Mouse (Mus musculus): ENCODE measurements at regions not wholly inside any gene's neighbourhood (a gene's known extent, or its start where the extent isn't known, plus 50 kb on each side); places are given as distances from the start of the nearest gene placed in this dataset.

GRCm38 (mm10) chr15:51592511-51593498 lies 2291.9 kb upstream of the Gm7489 start:
- in situ Hi-C loops (cut with MboI; ENCODE audit: low pct_unique_long_range_greater_than_20kb in 1 of 2, low sequenced_read_pairs in 2 of 2, unreplicated experiment in 1 of 2) = no loop called here

- in situ Hi-C loops (cut with MboI; ENCODE audit: low pct_unique_long_range_greater_than_20kb in 1 of 2, low sequenced_read_pairs in 2 of 2, unreplicated experiment in 1 of 2) = no loop called here
These were observed 2290.6 kb upstream of the Gm7489 start for GRCm38 (mm10) chr15:51594060-51594459.

DNA sequence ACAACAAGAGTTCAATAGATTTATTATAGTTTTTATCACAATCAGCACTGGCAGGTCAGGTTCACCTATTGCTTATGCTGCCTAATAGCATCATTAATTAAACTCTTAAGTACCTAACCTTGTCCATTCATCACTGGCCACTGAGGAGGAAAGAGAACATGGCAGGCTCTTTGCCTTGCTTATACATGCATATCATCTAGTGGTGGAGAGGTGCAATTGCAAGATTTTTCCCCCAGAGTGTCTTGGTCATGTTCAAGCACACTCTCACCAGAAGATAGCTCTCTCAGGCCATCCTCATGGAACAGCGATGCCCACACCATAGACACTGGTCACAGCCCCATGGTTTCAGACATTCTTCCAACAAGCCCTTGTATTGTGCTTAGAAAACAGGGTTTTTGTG lies 2289.1 kb upstream of the Gm7489 start:
- in situ Hi-C loops (cut with MboI; ENCODE audit: low pct_unique_long_range_greater_than_20kb in 1 of 2, low sequenced_read_pairs in 2 of 2, unreplicated experiment in 1 of 2) = no loop called here

- in situ Hi-C loops (cut with MboI; ENCODE audit: low pct_unique_long_range_greater_than_20kb in 1 of 2, low sequenced_read_pairs in 2 of 2, unreplicated experiment in 1 of 2) = no loop called here
These were observed 2286.9 kb upstream of the Gm7489 start for GRCm38 (mm10) chr15:51597841-51598240.

- in situ Hi-C loops (cut with MboI; ENCODE audit: low pct_unique_long_range_greater_than_20kb in 1 of 2, low sequenced_read_pairs in 2 of 2, unreplicated experiment in 1 of 2) = no loop called here
These were observed 2283.4 kb upstream of the Gm7489 start for GRCm38 (mm10) chr15:51601128-51601855.

GRCm38 (mm10) chr15:51621455-51621854 lies 2263.3 kb upstream of the Gm7489 start:
- in situ Hi-C loops (cut with MboI; ENCODE audit: low pct_unique_long_range_greater_than_20kb in 1 of 2, low sequenced_read_pairs in 2 of 2, unreplicated experiment in 1 of 2) = no loop called here

DNA sequence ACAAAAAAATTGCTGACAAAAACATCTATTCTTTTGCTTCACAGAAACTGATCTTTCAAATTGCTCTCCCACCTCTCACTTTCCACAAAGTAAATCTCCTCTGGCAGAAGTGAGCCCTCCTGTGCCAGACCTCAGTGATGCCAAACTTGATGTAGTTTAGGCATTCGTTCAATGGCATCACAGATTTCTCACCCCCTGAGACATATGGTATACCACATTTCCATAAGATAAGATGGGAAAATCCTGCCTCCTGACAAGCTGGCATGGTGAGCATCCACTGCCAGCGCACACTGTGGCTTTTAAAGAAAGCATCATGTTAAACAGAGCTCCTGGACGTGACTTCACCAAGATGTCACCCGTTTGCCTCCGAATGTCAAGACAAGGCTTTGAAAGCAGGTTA lies 2257.2 kb upstream of the Gm7489 start:
- in situ Hi-C loops (cut with MboI; ENCODE audit: low pct_unique_long_range_greater_than_20kb in 1 of 2, low sequenced_read_pairs in 2 of 2, unreplicated experiment in 1 of 2) = no loop called here

- in situ Hi-C loops (cut with MboI; ENCODE audit: low pct_unique_long_range_greater_than_20kb in 1 of 2, low sequenced_read_pairs in 2 of 2, unreplicated experiment in 1 of 2) = no loop called here
These were observed 2256.2 kb upstream of the Gm7489 start for GRCm38 (mm10) chr15:51628518-51628917.

DNA sequence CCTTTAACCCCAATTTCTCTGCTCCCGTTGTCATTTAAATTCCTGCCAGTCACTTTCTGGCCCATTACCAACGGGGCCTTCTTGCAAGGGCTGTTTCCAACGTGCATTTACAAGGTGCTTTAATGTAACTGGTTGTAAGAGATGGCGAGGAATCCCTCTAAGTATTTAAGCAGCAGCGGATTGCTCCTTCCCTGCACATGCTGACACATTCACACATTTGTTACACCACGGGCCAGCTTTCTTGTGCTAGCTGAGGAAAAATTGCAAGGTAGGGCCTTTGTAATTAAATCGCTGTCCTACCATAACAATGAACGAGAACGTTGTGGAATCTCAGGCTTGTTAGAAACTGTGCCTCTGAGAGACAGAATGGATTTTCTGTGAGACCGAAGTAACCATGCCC lies 2252.8 kb upstream of the Gm7489 start:
- in situ Hi-C loops (cut with MboI; ENCODE audit: low pct_unique_long_range_greater_than_20kb in 1 of 2, low sequenced_read_pairs in 2 of 2, unreplicated experiment in 1 of 2) = no loop called here

DNA sequence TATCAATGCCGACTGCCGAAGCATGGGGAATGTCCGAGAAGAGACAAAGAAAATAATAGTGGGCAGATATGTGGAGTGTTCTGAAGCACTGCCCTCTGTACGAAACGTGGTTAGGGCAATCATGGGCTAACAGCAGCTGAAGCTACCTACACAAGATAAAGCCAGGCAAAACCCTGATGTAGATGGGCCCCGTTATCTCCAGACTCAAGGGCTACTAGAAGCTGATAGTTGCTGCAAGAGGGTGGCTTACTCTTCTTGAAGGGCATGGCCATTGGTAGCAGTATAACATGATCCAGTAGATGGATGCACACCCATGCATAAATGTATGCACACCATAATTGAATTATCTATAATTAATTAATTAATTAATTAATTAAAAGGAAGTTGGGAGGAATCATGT lies 2251.6 kb upstream of the Gm7489 start:
- in situ Hi-C loops (cut with MboI; ENCODE audit: low pct_unique_long_range_greater_than_20kb in 1 of 2, low sequenced_read_pairs in 2 of 2, unreplicated experiment in 1 of 2) = no loop called here

DNA sequence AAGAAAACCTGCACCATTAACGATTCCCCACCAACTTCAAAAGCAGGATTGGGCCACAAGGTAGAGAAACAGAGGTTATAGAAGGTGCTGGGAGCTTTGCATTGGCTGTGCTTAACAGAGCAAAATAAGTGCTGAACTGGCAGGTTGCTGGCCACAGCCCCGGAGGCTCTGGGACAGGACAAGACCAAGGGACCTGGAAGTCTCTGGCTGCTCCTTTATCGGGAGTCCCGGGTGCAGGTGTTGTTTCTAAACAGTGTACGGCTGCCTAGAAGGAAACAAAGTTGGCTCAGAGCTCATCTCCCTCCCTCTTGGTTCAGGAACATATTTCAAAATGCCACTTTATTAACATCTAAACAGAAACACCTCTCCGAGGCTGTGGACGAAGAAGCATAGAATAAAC lies 2250.0 kb upstream of the Gm7489 start:
- in situ Hi-C loops (cut with MboI; ENCODE audit: low pct_unique_long_range_greater_than_20kb in 1 of 2, low sequenced_read_pairs in 2 of 2, unreplicated experiment in 1 of 2) = no loop called here

DNA sequence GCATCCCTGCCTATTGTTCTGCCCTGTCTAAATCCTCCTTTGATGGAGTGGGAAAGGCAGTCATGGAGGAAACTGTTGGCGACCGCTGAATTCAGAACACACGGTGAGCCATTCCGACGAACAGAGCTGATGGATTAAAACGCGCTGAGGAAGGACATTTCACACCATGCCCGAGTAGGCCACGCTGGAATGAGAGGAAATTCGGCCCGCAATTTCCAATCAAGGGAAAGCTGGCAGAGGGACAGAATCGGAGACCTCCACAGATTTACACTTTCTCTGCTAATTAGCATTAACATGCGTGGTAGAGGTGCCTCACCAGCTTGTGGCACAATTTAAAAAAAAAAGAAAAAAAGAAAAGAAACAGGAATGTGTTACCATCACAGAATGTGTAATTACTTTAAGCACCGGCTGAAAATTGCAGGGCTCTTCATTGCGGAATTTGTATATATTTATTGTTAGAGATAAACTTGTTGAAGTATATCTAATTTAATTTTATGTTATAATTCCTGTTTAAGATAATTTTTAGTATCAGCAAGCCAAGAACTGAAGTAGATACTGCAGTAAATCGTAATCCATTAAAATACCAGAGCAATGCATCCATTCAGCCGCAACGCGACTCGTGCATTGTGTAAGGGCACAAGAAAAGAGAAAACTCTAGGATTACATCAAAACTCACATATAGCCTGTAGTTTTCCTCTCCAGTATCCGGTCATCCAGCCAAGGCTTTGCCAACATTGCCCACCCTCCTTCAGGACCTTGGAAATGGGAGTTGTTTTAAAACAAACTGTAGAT lies 2249.4 kb upstream of the Gm7489 start:
- in situ Hi-C loops (cut with MboI; ENCODE audit: low pct_unique_long_range_greater_than_20kb in 1 of 2, low sequenced_read_pairs in 2 of 2, unreplicated experiment in 1 of 2) = no loop called here

GRCm38 (mm10) chr15:51637570-51637969 lies 2247.1 kb upstream of the Gm7489 start:
- in situ Hi-C loops (cut with MboI; ENCODE audit: low pct_unique_long_range_greater_than_20kb in 1 of 2, low sequenced_read_pairs in 2 of 2, unreplicated experiment in 1 of 2) = no loop called here

- in situ Hi-C loops (cut with MboI; ENCODE audit: low pct_unique_long_range_greater_than_20kb in 1 of 2, low sequenced_read_pairs in 2 of 2, unreplicated experiment in 1 of 2) = no loop called here
These were observed 2240.9 kb upstream of the Gm7489 start for GRCm38 (mm10) chr15:51643772-51644311.

DNA sequence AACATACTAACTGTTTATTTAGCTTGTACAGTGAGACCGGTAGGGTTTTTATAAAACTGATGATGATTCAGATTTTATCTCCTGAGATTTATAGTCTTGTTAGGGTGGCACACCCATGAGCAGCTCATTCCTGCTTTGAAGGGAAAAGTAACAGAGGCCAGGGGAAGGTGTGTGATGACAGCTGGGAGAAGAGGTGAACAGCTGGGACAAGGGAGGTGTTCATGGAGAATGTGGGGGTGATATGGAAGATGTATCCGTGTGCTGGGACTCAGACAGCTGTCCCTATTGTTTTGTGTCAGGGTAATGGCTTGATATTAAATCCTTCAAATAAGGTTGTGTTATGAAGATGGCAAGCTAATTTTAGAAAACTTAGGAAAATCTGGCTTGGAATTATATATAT lies 2238.4 kb upstream of the Gm7489 start:
- in situ Hi-C loops (cut with MboI; ENCODE audit: low pct_unique_long_range_greater_than_20kb in 1 of 2, low sequenced_read_pairs in 2 of 2, unreplicated experiment in 1 of 2) = no loop called here

DNA sequence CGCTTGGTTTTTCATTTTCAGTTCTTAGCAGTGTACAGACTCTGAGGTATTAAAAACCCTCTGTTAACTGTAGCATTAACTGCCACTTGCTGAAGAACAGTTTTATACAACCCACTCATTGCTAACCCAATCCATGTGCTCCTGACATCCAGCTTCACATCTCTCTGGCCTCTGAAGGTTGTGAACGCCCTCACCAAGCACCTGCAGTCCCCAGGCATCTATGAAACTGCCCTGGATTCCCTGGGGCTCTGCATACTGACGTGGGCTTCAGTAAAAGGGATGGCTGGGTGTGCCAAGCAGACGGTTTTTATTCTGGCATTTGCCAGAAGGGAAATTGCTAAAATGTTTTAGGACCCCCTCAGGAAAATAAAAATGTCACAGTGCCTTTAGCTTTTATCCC lies 2232.2 kb upstream of the Gm7489 start:
- in situ Hi-C loops (cut with MboI; ENCODE audit: low pct_unique_long_range_greater_than_20kb in 1 of 2, low sequenced_read_pairs in 2 of 2, unreplicated experiment in 1 of 2) = no loop called here

- in situ Hi-C loops (cut with MboI; ENCODE audit: low pct_unique_long_range_greater_than_20kb in 1 of 2, low sequenced_read_pairs in 2 of 2, unreplicated experiment in 1 of 2) = no loop called here
These were observed 2227.1 kb upstream of the Gm7489 start for GRCm38 (mm10) chr15:51657621-51658020.

- in situ Hi-C loops (cut with MboI; ENCODE audit: low pct_unique_long_range_greater_than_20kb in 1 of 2, low sequenced_read_pairs in 2 of 2, unreplicated experiment in 1 of 2) = no loop called here
These were observed 2216.4 kb upstream of the Gm7489 start for GRCm38 (mm10) chr15:51668340-51668739.

Measured in mouse embryonic stem cell (cell line).